Mouse (Mus musculus): ENCODE data around the gene 2610528J11Rik. TPM values are rescaled to one million over a fixed set of nuclear protein-coding genes. Genes with fewer than 3 reads are reported as not detected.

The 2610528J11Rik gene
- 17.4 TPM for polyA plus RNA-seq (2014; fragmentation: Illumina TruSeq; extraction: RNeasy Lipid Tissue Mini Kit (QIAGEN cat#74804); ENCODE audit: low read depth, low replicate concordance)

GRCm38 (mm10) chr4:118526408-118527334, at the start of gene 2610528J11Rik:
Gene 2610528J11Rik, plus strand, starts transcription at chr4:118526999.

GRCm38 (mm10) chr4:118489717-118490132, 37.1 kb upstream of the 2610528J11Rik start, which contains the start of gene Tie1:
Gene Tie1, minus strand, starts transcription at chr4:118490061.

GRCm38 (mm10) chr4:118543592-118544260, 16.9 kb downstream of the 2610528J11Rik start, which contains the start of gene Tmem125:
Gene Tmem125, minus strand, starts transcription at chr4:118544044.

Other genes starting within 250 kb of the 2610528J11Rik start
- 4.2 TPM for gene Ptprf, start 235.6 kb upstream of the 2610528J11Rik start, polyA plus RNA-seq (2014; fragmentation: Illumina TruSeq; extraction: RNeasy Lipid Tissue Mini Kit (QIAGEN cat#74804); ENCODE audit: low read depth, low replicate concordance)
- 0.89 TPM for gene Szt2, start 117.7 kb upstream of the 2610528J11Rik start, polyA plus RNA-seq (2014; fragmentation: Illumina TruSeq; extraction: RNeasy Lipid Tissue Mini Kit (QIAGEN cat#74804); ENCODE audit: low read depth, low replicate concordance)
- 39.1 TPM for gene Med8, start 117.7 kb upstream of the 2610528J11Rik start, polyA plus RNA-seq (2014; fragmentation: Illumina TruSeq; extraction: RNeasy Lipid Tissue Mini Kit (QIAGEN cat#74804); ENCODE audit: low read depth, low replicate concordance)
- 40.6 TPM for gene Elovl1, start 98.9 kb upstream of the 2610528J11Rik start, polyA plus RNA-seq (2014; fragmentation: Illumina TruSeq; extraction: RNeasy Lipid Tissue Mini Kit (QIAGEN cat#74804); ENCODE audit: low read depth, low replicate concordance)
- gene Cdc20, start 89.6 kb upstream of the 2610528J11Rik start, polyA plus RNA-seq (2014; fragmentation: Illumina TruSeq; extraction: RNeasy Lipid Tissue Mini Kit (QIAGEN cat#74804); ENCODE audit: low read depth, low replicate concordance): not detected
- gene Mpl, start 69.5 kb upstream of the 2610528J11Rik start, polyA plus RNA-seq (2014; fragmentation: Illumina TruSeq; extraction: RNeasy Lipid Tissue Mini Kit (QIAGEN cat#74804); ENCODE audit: low read depth, low replicate concordance): not detected
- 1.4 TPM for gene Tie1, start 36.9 kb upstream of the 2610528J11Rik start, polyA plus RNA-seq (2014; fragmentation: Illumina TruSeq; extraction: RNeasy Lipid Tissue Mini Kit (QIAGEN cat#74804); ENCODE audit: low read depth, low replicate concordance)
- 4.9 TPM for gene Tmem125, start 17.0 kb downstream of the 2610528J11Rik start, polyA plus RNA-seq (2014; fragmentation: Illumina TruSeq; extraction: RNeasy Lipid Tissue Mini Kit (QIAGEN cat#74804); ENCODE audit: low read depth, low replicate concordance)
- not detected for gene Cfap57, start 93.8 kb downstream of the 2610528J11Rik start, polyA plus RNA-seq (2014; fragmentation: Illumina TruSeq; extraction: RNeasy Lipid Tissue Mini Kit (QIAGEN cat#74804); ENCODE audit: low read depth, low replicate concordance)
- 21.4 TPM for gene Ebna1bp2, start 93.8 kb downstream of the 2610528J11Rik start, polyA plus RNA-seq (2014; fragmentation: Illumina TruSeq; extraction: RNeasy Lipid Tissue Mini Kit (QIAGEN cat#74804); ENCODE audit: low read depth, low replicate concordance)
- gene Olfr62, start 132.0 kb downstream of the 2610528J11Rik start, polyA plus RNA-seq (2014; fragmentation: Illumina TruSeq; extraction: RNeasy Lipid Tissue Mini Kit (QIAGEN cat#74804); ENCODE audit: low read depth, low replicate concordance): not detected
- not detected for gene Olfr1342, start 165.8 kb downstream of the 2610528J11Rik start, polyA plus RNA-seq (2014; fragmentation: Illumina TruSeq; extraction: RNeasy Lipid Tissue Mini Kit (QIAGEN cat#74804); ENCODE audit: low read depth, low replicate concordance)
- not detected for gene Olfr1341, start 176.5 kb downstream of the 2610528J11Rik start, polyA plus RNA-seq (2014; fragmentation: Illumina TruSeq; extraction: RNeasy Lipid Tissue Mini Kit (QIAGEN cat#74804); ENCODE audit: low read depth, low replicate concordance)
- not detected for gene Olfr1340, start 193.1 kb downstream of the 2610528J11Rik start, polyA plus RNA-seq (2014; fragmentation: Illumina TruSeq; extraction: RNeasy Lipid Tissue Mini Kit (QIAGEN cat#74804); ENCODE audit: low read depth, low replicate concordance)
- not detected for gene Olfr1339, start 205.2 kb downstream of the 2610528J11Rik start, polyA plus RNA-seq (2014; fragmentation: Illumina TruSeq; extraction: RNeasy Lipid Tissue Mini Kit (QIAGEN cat#74804); ENCODE audit: low read depth, low replicate concordance)
- not detected for gene Olfr1338, start 231.7 kb downstream of the 2610528J11Rik start, polyA plus RNA-seq (2014; fragmentation: Illumina TruSeq; extraction: RNeasy Lipid Tissue Mini Kit (QIAGEN cat#74804); ENCODE audit: low read depth, low replicate concordance)

Data from kidney, adult 10 weeks (tissue).